Mouse (Mus musculus): ENCODE results near the gene Dusp12. TPM values are rescaled to one million over a fixed set of nuclear protein-coding genes. Genes with fewer than 3 reads are reported as not detected.

Dusp12 gene
- polyA plus RNA-seq, 1 experiment from 2014 or later: 84.6 TPM

GRCm38 (mm10) chr1:170857369-170857768 lies 28.0 kb downstream of the Dusp12 start:
- H3K9me3 ChIP-seq (ENCODE audit: control insufficient read depth, low read length): no peaks in the 10 kb centered on the region
- no peaks in the 10 kb centered on the region for H3K27me3 ChIP-seq (replicated peaks; ENCODE audit: control insufficient read depth, insufficient read depth, low read length)
- no peak overlapping the region for H3K9ac ChIP-seq (ENCODE audit: low read depth, low read length)
- ATAC-seq: no peak
- WGBS: 80% methylated on average over 2 of the region's 2 CpGs
- H3K4me1 ChIP-seq (ENCODE audit: control insufficient read depth, insufficient read depth, low read length): no peaks in the 10 kb centered on the region
- no peaks in the 10 kb centered on the region for H3K36me3 ChIP-seq (ENCODE audit: control insufficient read depth, insufficient read depth, low read length)
- no peak overlapping the region for H3K4me2 ChIP-seq (ENCODE audit: low read depth, low read length)
- no peak overlapping the region for H3K4me3 ChIP-seq (ENCODE audit: low read length)
- H3K27ac ChIP-seq (ENCODE audit: low read length): no peak overlapping the region

GRCm38 (mm10) chr1:170855056-170855760 lies 30.1 kb downstream of the Dusp12 start:
- no peaks in the 10 kb centered on the region for H3K9me3 ChIP-seq (ENCODE audit: control insufficient read depth, low read length)
- no peak overlapping the region for H3K9ac ChIP-seq (ENCODE audit: low read depth, low read length)
- H3K36me3 ChIP-seq (ENCODE audit: control insufficient read depth, insufficient read depth, low read length): no peaks in the 10 kb centered on the region
- no peaks in the 10 kb centered on the region for H3K4me1 ChIP-seq (ENCODE audit: control insufficient read depth, insufficient read depth, low read length)
- H3K4me3 ChIP-seq (ENCODE audit: low read length): no peak overlapping the region
- H3K27ac ChIP-seq (ENCODE audit: low read length): no peak overlapping the region
- no peak overlapping the region for H3K4me2 ChIP-seq (ENCODE audit: low read depth, low read length)
- H3K27me3 ChIP-seq (replicated peaks; ENCODE audit: control insufficient read depth, insufficient read depth, low read length): no peaks in the 10 kb centered on the region
- ATAC-seq: no peak
- WGBS: 84% methylated on average over 13 of the region's 13 CpGs

GRCm38 (mm10) chr1:170853604-170854003 lies 31.7 kb downstream of the Dusp12 start:
- H3K9ac ChIP-seq (ENCODE audit: low read depth, low read length): no peak overlapping the region
- H3K27me3 ChIP-seq (replicated peaks; ENCODE audit: control insufficient read depth, insufficient read depth, low read length): no peaks in the 10 kb centered on the region
- no peak overlapping the region for H3K4me3 ChIP-seq (ENCODE audit: low read length)
- WGBS: 95% methylated on average over 3 of the region's 3 CpGs
- H3K4me1 ChIP-seq (ENCODE audit: control insufficient read depth, insufficient read depth, low read length): no peaks in the 10 kb centered on the region
- ATAC-seq: no peak
- no peak overlapping the region for H3K4me2 ChIP-seq (ENCODE audit: low read depth, low read length)
- no peak overlapping the region for H3K27ac ChIP-seq (ENCODE audit: low read length)
- no peaks in the 10 kb centered on the region for H3K36me3 ChIP-seq (ENCODE audit: control insufficient read depth, insufficient read depth, low read length)
- H3K9me3 ChIP-seq (ENCODE audit: control insufficient read depth, low read length): no peaks in the 10 kb centered on the region

- no peak overlapping the region for H3K27ac ChIP-seq (ENCODE audit: low read length)
- H3K9me3 ChIP-seq (ENCODE audit: control insufficient read depth, low read length): no peaks in the 10 kb centered on the region
- H3K4me1 ChIP-seq (ENCODE audit: control insufficient read depth, insufficient read depth, low read length): no peaks in the 10 kb centered on the region
- no peak overlapping the region for H3K9ac ChIP-seq (ENCODE audit: low read depth, low read length)
- H3K4me3 ChIP-seq (ENCODE audit: low read length): no peak overlapping the region
- no peaks in the 10 kb centered on the region for H3K36me3 ChIP-seq (ENCODE audit: control insufficient read depth, insufficient read depth, low read length)
- ATAC-seq: no peak
- no peaks in the 10 kb centered on the region for H3K27me3 ChIP-seq (replicated peaks; ENCODE audit: control insufficient read depth, insufficient read depth, low read length)
- no peak overlapping the region for H3K4me2 ChIP-seq (ENCODE audit: low read depth, low read length)
- WGBS: 88% methylated on average over 23 of the region's 23 CpGs
Measured at GRCm38 (mm10) chr1:170850637-170851624, 34.4 kb downstream of the Dusp12 start.

- Histone ChIP-seq H3K9me3 (ENCODE audit: control insufficient read depth, low read length) (no peaks in the 10 kb centered on the region), H3K4me2 (ENCODE audit: low read depth, low read length) (no peak overlapping the region), H3K4me3 (ENCODE audit: low read length) (no peak overlapping the region), H3K36me3 (ENCODE audit: control insufficient read depth, insufficient read depth, low read length) (no peaks in the 10 kb centered on the region), H3K9ac (ENCODE audit: low read depth, low read length) (no peak overlapping the region), H3K27ac (ENCODE audit: low read length) (no peak overlapping the region), H3K27me3 (replicated peaks; ENCODE audit: control insufficient read depth, insufficient read depth, low read length) (no peaks in the 10 kb centered on the region), H3K4me1 (ENCODE audit: control insufficient read depth, insufficient read depth, low read length) (no peaks in the 10 kb centered on the region)
- WGBS: 93% methylated on average over 2 of the region's 2 CpGs
- no peak for ATAC-seq
Measured at GRCm38 (mm10) chr1:170850007-170850406, 35.3 kb downstream of the Dusp12 start.

GRCm38 (mm10) chr1:170845448-170846307 lies 39.7 kb downstream of the Dusp12 start:
- Histone ChIP-seq H3K4me3 (ENCODE audit: low read length) (no peak overlapping the region), H3K27ac (ENCODE audit: low read length) (no peak overlapping the region), H3K9ac (ENCODE audit: low read depth, low read length) (no peak overlapping the region), H3K36me3 (ENCODE audit: control insufficient read depth, insufficient read depth, low read length) (no peaks in the 10 kb centered on the region), H3K9me3 (ENCODE audit: control insufficient read depth, low read length) (no peaks in the 10 kb centered on the region), H3K4me2 (ENCODE audit: low read depth, low read length) (no peak overlapping the region), H3K27me3 (replicated peaks; ENCODE audit: control insufficient read depth, insufficient read depth, low read length) (no peaks in the 10 kb centered on the region), H3K4me1 (ENCODE audit: control insufficient read depth, insufficient read depth, low read length) (no peaks in the 10 kb centered on the region)
- WGBS: 51% methylated on average over 10 of the region's 10 CpGs
- no peak for ATAC-seq

- H3K4me3 ChIP-seq (ENCODE audit: low read length): no peak overlapping the region
- no peaks in the 10 kb centered on the region for H3K9me3 ChIP-seq (ENCODE audit: control insufficient read depth, low read length)
- H3K4me1 ChIP-seq (ENCODE audit: control insufficient read depth, insufficient read depth, low read length): no peaks in the 10 kb centered on the region
- no peak overlapping the region for H3K27ac ChIP-seq (ENCODE audit: low read length)
- H3K36me3 ChIP-seq (ENCODE audit: control insufficient read depth, insufficient read depth, low read length): no peaks in the 10 kb centered on the region
- 61% methylated on average over 8 of the region's 8 CpGs for WGBS
- H3K4me2 ChIP-seq (ENCODE audit: low read depth, low read length): no peak overlapping the region
- no peak overlapping the region for H3K9ac ChIP-seq (ENCODE audit: low read depth, low read length)
- H3K27me3 ChIP-seq (replicated peaks; ENCODE audit: control insufficient read depth, insufficient read depth, low read length): no peaks in the 10 kb centered on the region
- ATAC-seq: no peak
Measured at GRCm38 (mm10) chr1:170844380-170844779, 41.0 kb downstream of the Dusp12 start.

- Histone ChIP-seq H3K9ac (ENCODE audit: low read depth, low read length) (no peak overlapping the region), H3K36me3 (ENCODE audit: control insufficient read depth, insufficient read depth, low read length) (no peaks in the 10 kb centered on the region; the same call in 1 of the 2 replicates)
- no peak for ATAC-seq
Measured at GRCm38 (mm10) chr1:170839685-170840084, 45.7 kb downstream of the Dusp12 start.

GRCm38 (mm10) chr1:170834756-170835155 lies 50.6 kb downstream of the Dusp12 start:
- Histone ChIP-seq H3K4me1 (ENCODE audit: control insufficient read depth, insufficient read depth, low read length) (no peaks in the 10 kb centered on the region), H3K4me3 (ENCODE audit: low read length) (no peak overlapping the region), H3K4me2 (ENCODE audit: low read depth, low read length) (no peak overlapping the region), H3K9ac (ENCODE audit: low read depth, low read length) (no peak overlapping the region), H3K36me3 (ENCODE audit: control insufficient read depth, insufficient read depth, low read length) (peaks cover 3% of the 10 kb centered on the region; the same call in 1 of the 2 replicates), H3K27ac (ENCODE audit: low read length) (no peak overlapping the region), H3K9me3 (ENCODE audit: control insufficient read depth, low read length) (no peaks in the 10 kb centered on the region), H3K27me3 (replicated peaks; ENCODE audit: control insufficient read depth, insufficient read depth, low read length) (no peaks in the 10 kb centered on the region)
- ATAC-seq: no peak
- 88% methylated on average over 9 of the region's 9 CpGs for WGBS

More at GRCm38 (mm10) chr1:170839685-170840084, 45.7 kb downstream of the Dusp12 start:
- no peaks in the 10 kb centered on the region for H3K4me1 ChIP-seq (ENCODE audit: control insufficient read depth, insufficient read depth, low read length)
- H3K27ac ChIP-seq (ENCODE audit: low read length): no peak overlapping the region
- H3K27me3 ChIP-seq (replicated peaks; ENCODE audit: control insufficient read depth, insufficient read depth, low read length): no peaks in the 10 kb centered on the region
- H3K9me3 ChIP-seq (ENCODE audit: control insufficient read depth, low read length): no peaks in the 10 kb centered on the region
- no peak overlapping the region for H3K4me2 ChIP-seq (ENCODE audit: low read depth, low read length)
- no peak overlapping the region for H3K4me3 ChIP-seq (ENCODE audit: low read length)
